Mouse (Mus musculus) cerebellum, adult 2 months (tissue): ENCODE data around the gene Vps8.

Source experiments
- CTCF ChIP-seq: fragments of 200-500 bp; IDR thresholded peaks from 2 replicates; pipeline ENCODE4 v1.5.1; 2011; ENCODE audit warnings: low read depth, mild to moderate bottlenecking, control low read depth, low read length, moderate library complexity, borderline replicate concordance; ENCODE audit not compliant: insufficient read depth
- POLR2A ChIP-seq: fragments of 200-500 bp; IDR thresholded peaks from 2 replicates; pipeline ENCODE4 v1.6.1; 2011; ENCODE audit warnings: low read length, control low read depth, borderline replicate concordance; ENCODE audit not compliant: insufficient read depth

- TF ChIP-seq CTCF (no peak), POLR2A (no peak)
Observed at GRCm38 (mm10) chr16:21651161-21651560, 228.2 kb downstream of the Vps8 start.
